Mouse (Mus musculus) brain, adult 2 months (tissue): Measurements from ENCODE around the gene Syngr3.
"Not testable (repeated sequence)": the region's sequence is repeated elsewhere in the genome, so short reads cannot be mapped to it uniquely, and the experiment has no call there.

Experiments
- DNase-seq: peaks from one replicate; pipeline ENCODE4 v3.0.0; 2011; ENCODE audit warnings: low read depth, low spot score

Syngr3 gene

DNA sequence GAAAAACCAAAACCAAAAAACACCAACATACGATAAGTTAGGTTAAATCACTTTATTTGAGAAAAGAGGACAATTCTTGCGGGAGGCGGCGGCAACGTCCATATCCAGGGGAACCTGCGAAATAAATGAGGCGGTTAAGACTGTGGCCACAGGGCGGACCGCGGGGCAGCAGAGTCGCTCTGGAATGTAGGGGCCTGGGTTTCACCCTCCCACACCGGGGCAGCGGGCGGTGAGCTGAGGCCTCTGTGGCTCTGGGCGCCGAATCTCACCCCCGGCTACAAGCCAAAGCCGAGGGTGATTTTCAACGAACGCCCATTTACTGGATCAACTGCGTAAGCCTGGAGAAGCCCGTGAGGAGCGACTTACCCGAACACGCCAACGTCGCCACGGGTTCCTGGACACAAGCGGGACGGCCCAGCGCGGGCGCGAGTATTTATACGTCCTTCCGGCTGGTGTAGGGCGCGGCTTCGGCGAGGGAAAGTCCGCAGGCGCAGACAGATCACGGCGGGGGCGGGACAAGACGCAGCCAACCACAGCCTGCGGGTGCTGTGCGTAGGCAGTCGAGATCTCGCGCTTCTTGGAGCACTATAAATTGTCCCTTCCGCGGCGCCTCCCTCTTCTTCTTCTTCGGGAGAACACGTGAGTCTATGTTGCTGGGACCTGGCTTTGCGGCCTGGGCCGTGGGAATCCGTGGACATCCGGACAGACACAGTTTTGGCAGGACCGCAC is 29.9 kb upstream of the Syngr3 start:
- DNase-seq = peak; percentile 100

DNA sequence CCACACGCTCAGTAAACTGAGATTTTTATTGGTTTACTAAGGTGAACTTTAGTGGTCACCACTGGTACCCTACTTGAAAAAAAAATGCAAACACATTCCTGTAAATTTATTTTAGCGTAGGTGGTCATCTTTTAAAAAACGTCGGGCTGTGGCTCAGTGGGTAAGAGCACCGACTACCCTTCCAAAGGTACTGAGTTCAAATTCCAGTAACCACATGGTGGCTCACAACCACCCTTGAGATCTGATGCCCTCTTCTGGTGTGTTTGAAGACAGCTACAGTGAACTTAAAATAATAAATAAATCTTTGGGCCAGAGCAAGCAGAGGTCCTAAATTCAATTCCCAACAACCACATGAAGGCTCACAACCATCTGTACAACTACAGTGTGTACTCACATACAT is 29.2 kb upstream of the Syngr3 start:
- not testable (repeated sequence) for DNase-seq

DNA sequence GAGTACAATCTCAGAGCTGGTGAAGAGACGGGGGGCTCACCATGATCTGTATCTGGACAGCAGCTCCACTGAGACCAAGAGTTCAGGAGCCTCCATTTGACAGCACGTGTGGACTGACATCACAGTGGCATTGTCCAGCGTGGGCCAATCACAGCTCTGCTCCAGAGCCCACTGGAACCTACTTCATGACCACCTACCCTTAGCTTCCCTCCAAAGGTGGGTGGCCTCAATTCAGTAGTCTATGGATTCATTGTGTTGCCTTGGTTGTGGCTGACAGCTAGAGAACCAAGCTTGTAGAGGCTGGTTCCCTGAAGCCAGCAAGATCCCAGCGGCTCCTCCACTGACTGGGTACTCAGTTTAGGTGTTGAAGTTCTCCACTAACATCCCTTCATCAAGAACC is 28.2 kb upstream of the Syngr3 start, which contains the start of the genes Rnf151 and Rps2:
Gene Rnf151 (minus strand): TSS at position 121 of the 400 bp plus-strand sequence.
Gene Rps2 (plus strand): TSS at position 174 of the 400 bp plus-strand sequence.
- DNase-seq = no peak

DNA sequence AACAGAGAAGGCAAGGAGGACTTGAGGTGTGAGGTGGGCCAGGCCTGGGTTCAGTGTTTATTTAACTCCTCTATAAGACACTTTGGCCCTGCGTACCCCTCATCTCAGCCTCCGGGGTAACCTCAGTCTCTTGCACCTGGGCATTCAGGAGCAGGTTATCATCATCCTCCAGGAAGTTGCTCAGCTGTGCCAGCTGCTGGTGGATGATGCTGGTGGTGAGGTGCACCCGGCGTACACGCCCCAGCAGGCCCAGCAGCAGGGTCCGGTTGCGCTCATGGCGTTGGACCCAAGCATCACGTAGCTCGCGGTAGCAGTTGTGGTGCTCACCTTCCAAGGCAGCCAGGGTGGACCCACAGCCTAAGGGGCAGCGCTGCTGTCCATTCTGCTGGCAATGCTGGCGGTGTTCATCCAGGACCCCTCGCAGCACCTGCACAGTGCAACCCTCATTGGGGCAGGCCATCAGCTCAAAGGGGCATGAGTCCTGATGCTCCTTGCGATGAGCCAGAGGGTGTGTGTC is 26.5 kb upstream of the Syngr3 start:
- DNase-seq = no peak

DNA sequence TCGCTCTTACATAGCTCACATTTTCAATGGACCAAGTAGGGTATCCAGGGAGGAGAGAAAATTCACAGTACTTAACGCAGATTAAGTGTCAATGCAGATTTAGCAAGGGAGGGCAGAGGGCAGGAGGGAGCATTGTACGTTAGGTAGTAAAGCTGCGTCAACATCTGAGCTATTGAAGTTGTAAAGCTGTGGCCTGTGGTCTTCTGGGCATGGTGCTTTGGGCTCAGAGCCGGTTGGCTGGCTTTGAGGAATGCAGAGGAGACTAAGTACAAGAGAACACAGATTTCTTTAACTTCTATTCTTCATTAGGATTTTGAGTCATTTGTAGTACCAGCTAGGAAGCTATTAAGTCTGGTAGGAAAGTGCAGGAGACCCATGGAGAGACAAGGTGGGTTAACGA is 25.8 kb upstream of the Syngr3 start:
- no peak for DNase-seq

DNA sequence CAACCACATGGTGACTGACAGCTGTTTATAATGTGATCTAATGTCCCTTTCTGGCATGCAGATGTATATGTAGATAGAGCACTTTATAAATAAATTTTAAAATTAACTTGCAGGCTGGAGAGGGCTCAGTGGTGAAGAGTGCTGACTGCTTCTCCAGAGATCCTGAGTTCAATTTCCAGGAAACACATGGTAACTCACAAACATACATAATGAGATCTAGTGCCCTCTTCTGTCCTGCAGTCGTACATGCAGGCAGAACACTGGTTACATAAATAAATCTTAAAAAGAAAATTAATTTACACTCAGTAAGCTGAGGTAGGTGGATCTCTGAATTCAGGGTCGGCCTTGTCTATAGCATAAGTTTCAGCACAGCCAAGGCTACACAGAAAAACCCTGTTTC is 18.9 kb upstream of the Syngr3 start:
- peak; percentile 72 for DNase-seq

DNA sequence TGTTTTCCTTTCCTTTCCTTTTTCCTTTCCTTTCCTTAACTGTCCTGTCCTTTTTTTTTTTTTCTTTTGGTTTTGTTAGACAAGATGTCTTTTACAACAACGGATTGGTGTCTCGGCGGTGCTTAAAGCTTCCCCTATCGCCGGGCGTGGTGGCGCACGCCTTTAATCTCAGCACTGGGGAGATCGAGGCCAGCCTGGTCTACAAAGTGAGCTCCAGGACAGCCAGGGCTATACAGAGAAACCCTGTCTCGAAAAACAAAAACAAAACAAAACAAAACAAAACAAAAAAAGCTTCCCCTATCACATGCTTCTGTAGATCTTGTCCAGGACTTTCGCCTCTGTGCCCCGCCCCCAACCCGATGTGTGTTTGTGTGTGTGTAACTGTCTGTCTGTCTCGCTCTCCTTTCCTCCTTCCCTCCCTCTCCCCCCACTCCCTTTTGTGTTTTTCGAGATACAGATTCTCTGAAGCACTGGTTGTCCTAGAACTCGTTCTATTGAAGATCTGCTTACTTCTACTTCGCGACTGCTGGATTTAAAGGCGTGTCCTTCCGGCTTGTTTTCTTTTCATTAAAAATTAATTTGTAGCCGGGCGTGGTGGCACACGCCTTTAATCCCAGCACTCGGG is 18.2 kb upstream of the Syngr3 start:
- DNase-seq = no peak

DNA sequence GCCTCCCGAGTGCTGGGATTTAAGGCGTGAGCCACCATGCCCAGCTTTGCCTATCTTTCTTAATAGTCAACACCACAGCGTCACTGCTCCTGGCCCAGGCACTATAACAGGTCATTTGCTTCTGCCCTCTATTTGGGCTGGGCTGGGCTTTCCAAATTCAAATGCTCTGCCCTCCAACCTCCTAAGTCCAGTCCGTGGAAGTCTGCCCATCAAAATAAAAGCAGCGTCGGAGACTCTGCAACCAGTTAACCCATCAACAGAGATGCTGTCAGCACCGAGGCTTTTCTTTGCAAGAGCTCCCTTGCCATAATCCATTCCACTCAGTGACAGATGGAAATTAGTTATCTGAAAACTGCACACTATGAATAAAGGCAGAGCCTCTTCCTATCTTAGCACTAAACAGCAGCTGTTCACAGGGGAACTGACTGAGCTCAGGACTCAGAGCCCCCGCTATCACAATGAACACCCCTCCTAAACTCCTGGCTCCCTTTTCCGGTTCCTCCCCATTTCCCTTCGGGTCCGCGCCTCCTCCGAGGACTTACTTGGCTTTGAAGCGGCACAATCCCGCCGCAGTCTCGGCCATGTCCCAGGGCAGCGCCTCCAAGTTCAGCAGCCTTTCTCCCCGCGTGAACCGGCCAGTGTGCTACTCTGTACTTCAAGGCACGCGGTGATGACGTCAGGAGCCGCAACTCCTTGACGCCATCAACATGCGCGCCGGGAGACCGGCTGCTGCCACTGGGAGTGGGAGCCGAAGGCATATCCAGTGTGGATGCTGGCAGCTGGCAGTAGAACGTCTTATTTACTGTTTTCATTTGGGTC is 17.4 kb upstream of the Syngr3 start, which contains the start of gene Tbl3:
Gene Tbl3 (minus strand): TSS at position 679 of the 819 bp plus-strand sequence.
- peak; percentile 97 for DNase-seq

DNA sequence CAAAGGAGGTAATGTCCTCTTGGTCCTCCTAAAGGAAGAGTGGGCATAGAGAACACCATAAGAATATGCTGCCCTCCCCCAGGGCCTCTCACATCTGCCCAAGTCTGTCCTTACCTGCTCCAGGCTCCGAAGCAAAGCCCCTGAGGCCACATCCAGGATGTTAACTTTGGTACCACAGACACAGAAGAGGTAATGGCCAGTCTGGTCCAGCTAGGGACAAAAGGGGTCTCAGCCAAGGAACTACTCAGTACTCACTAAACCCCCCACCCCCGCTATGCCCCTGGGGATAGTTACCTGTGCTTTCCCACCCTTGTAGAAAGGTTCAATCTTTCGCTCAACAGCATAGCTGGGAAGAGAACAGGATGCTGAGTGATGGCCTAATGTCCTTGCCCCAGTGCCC is 16.1 kb upstream of the Syngr3 start:
- no peak for DNase-seq

DNA sequence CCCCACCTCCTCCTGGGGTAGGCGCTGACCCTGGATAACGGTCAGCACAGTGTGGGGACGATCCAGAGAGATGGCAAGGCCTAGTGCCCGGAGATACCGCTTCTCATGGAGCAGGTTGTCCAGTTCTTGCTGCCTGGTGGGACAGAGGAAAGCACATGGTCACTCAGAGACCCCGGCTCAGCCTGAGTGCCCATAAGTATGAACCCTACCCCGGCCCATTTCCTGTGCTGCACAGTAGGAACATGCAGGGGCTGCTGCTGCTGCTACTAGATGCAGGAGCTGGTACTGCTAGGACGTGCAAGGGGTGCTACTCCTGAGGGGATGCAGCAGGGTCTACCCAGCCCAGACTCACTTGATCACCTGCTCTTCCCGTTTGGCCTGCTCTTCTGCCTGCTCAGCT is 11.5 kb upstream of the Syngr3 start:
- no peak for DNase-seq

DNA sequence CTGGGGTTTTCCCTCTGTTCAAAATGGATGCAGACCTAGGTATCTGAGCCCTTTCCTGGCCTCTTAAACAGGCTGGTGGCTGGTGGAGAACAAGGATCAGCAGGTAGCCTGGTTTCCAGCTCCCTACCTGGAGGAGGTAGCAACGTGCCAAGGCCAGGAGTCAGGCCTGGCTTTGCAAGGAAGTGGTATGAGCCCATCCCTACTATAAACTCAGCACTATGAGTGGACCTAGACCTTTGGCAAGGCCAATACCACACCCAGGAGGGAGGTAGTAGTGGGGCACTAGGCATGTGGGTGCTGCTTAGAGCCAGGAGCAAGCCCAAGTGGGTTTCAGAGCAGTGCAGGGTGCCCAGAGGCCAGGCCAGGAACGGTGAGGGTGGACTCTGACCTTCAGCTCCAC is 9.7 kb upstream of the Syngr3 start:
- no peak for DNase-seq

DNA sequence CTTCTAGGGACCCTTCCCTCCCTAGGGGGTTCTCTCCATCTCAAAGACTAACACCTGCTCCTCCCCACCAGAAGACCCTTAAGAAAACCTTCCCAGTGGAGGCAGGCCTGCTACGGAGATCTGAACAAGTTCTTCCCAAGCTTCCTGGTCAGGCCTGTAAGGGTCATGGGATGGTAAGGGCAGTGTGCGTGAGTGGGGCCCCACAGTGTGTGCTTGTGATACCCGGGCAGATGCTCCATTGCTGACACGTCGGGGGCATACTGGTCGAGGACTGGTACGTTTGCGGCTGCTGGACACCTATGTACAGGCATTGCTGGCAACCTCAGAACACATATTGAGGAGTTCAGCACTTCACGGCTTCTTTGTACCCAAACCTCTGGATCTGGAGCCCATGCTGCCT is 9.0 kb upstream of the Syngr3 start:
- DNase-seq = no peak

DNA sequence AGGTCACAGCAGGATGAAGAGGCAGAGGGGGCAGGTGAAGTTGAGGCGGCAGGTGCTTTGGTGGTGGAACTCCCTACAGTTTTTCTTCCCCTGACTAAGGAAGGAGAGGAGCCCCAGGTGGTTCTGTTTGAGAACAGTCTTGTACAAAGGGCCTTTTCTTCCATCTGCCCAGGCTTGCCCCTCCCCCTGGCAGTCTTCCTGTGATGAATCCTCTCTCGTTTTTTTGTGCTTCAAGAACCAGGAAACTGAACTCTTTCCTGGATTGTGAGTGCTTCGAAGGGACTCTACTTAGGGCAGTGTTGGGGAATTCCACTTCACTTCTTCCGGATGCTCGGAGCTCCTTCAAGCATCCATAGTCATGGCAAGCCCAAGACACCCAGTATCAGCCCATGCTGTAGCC is 8.2 kb upstream of the Syngr3 start:
- no peak for DNase-seq

DNA sequence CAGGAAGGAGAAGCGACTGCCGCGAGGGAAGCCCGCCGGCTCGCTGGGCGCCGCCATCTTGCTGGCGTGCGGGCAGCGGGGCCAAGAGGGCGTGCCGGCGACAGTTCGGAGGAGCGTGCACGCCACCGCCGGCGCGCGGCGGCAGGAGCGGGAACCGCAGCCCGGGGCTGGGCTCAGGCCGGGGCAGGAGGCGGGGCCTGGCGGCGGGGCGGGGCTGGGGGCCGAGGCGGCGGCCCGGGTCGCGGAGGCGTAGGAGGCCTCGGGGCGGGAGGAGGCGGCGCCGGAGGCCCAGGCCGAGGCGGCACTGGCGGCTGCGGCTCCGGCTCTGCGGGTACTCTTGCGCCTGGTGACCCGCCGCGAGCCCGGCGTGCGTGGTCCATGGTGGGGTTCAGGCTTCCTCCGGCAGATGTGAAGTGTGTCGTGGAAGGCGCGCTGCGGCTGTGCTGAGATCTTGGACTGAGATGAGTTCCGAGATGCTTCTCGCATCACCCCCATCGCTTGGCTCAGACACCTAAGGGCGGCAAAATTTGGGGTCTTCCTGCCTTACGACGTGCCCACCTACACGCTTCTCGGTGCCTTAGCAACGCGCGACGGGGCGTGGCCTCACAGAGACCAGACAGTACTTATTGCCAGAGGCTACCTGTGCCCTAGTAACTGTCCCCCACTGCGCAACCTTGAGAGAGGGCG is 6.4 kb upstream of the Syngr3 start, which contains the start of the genes Gfer and Noxo1:
Gene Gfer (minus strand): TSS at position 146 of the 687 bp plus-strand sequence.
Gene Noxo1 (plus strand): TSS at position 224 of the 687 bp plus-strand sequence.
- DNase-seq = peak; percentile 94

DNA sequence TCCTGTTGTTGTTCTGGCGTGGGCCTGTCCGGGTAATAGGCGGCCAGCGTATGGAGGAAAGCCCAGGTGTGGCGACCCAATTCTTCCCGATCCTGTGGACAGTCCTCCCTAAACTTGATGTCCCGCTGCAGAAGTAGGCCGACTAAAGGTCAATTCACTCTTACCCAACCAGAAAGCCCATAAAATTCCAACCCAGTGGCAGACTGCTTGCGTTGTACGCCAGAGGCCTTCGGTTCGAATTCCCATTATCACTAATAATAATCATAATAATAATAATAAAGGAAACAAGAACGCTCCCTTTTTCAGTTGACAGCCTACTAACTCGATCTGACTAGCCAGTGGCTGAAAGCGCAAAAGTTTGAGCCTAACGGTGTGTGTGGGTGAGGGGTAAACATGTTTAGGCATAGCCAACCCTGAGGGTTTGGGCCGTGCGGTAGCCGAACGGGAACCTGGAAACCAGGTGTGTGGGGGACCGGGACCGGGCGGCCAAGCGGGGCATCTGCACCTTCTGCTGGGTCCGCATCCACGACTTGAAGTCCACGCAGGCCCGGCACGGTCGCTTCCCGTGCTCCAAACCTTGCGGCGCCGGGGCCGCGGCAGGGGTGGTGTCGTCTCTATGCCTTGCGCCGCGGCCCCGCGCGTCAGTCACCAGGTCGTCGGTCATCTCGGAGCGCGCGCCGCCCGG is 5.7 kb upstream of the Syngr3 start:
- DNase-seq = no peak

DNA sequence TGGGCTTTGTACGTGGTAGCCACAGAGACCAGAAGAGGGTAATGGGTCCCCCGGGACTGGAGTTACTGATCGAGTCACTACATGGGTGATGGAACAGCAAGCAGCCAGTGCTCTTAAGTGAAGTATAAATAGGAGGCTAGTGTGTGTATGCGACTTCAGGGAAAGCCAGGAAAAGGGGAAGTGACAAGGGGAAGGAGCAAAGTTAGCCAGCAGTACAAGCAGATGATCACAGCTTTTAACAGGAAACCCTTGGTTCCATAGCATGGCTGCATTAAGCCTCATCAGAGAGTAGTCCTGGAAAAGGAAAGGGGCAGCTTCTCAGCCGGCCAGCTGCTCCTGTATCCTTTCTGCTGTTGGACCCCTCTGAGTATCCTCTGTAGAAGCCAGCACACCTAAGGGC is 2.6 kb upstream of the Syngr3 start:
- no peak for DNase-seq

DNA sequence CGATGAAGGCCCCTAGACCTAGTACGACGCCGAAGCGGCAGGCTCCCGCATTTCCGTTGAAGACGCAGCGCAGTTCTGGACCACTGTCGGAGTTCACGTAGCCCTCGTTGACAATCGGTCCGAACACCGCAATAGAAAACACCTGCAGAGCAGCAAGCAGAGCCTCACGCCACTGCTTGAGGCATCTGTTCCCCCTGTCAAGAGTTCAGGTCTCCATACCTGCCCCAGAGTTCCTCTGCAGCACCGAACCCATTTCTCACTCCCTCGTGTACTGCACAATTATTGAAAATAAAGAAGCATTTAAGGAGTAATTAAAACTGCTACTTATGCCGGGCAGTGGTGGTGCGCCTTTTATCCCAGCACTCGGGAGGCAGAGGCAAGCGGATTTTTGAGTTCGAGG is 2.2 kb downstream of the Syngr3 start:
- DNase-seq = no peak

DNA sequence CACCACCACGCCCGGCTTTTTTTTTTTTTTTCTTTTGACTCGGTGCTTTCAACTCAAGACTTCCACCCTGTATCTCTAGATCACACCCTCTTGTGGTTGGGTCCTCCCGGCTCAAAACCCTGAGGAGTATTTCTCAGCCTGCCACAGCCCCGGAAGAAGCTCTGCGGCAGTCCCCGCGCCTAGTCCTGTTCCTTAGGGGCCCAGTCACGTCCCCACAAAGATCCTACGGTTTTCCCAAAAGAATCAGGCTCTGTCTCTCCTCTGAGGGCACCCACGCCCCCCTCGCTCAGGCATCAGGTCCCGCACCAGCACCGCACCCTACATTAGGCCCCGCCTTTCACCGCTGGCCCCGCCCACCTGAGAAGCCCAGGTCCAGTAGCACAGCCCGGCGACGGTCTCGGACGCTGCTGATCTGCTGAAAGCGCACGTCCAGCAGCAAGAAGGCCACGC is 2.6 kb downstream of the Syngr3 start:
- DNase-seq = peak; percentile 35

DNA sequence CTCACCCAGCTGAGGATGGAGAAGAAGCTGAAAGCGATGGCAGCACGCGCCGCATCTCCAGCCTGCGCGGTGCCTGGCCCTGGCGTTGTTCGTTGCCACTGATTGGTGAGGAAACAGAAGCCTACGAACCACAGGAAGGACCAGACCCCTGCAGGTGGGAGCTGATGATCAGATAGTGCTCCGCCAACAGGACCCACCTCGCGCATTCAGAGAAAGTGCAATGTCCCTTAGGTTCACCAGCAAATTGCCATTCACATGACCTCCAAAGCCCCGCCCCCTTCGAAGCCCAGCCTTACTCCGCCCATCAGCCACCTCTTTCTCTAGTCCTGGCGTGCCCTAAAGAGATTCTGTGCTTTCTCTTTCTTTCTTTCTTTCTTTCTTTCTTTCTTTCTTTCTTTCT is 3.2 kb downstream of the Syngr3 start:
- no peak for DNase-seq

DNA sequence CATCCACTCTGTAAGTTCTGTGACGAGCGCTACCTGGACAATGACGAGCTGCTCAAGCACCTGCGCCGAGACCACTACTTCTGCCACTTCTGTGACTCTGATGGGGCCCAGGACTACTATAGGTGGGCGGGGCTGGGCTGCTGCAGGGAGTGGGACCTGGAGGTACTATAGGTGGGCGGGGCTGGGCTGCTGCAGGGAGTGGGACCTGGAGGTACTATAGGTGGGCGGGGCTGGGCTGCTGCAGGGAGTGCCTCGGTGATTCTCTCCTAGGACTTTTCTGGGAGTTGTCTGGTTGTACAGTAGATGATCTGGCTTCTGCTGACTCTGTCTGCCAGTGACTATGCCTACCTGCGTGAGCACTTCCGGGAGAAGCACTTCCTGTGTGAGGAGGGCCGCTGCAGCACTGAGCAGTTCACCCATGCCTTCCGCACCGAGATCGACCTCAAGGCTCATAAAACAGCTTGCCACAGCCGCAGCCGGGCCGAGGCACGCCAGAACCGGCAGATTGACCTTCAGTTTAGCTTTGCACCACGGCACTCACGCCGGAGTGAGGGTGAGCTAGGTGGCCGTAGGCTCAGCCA is 12.2 kb downstream of the Syngr3 start:
- no peak for DNase-seq
